In genomic region chr5:105290921-105291320, GRCm38 (mm10) we compare ENCODE assay signal across 5 mouse cellular contexts. TPM values are rescaled to one million over a fixed set of nuclear protein-coding genes. Genes with fewer than 3 reads are reported as not detected.
"Had no signal": no experiment of that assay in that cellular context is flagged by ENCODE, and none has a peak within 500 bp of the region (broad histone marks: within the 10 kb centered on the region; RNA-seq: fewer than 3 reads in every experiment).

No protein-coding gene starts in this region.

RNA-seq across cellular contexts. Expression of gene Gm43302, which starts 2.6 kb away (rescaled TPM):
- total RNA-seq: forebrain, postnatal 0 days; gastrocnemius, postnatal 14 days; gastrocnemius, postnatal 4 days; granulocyte monocyte progenitor cell, adult 5-6 weeks; heart, adult 18-20 months had no signal

RNA-seq across cellular contexts. Expression of gene Gbp10, which starts 51.6 kb away (rescaled TPM):
- total RNA-seq: granulocyte monocyte progenitor cell, adult 5-6 weeks had no signal
